Mouse (Mus musculus): ENCODE results near the gene Dpm3. TPM values are rescaled to one million over a fixed set of nuclear protein-coding genes. Genes with fewer than 3 reads are reported as not detected.

Gene Dpm3
- total and polyA plus RNA-seq, 3 experiments, result 13.5 to 178 (median 47.7) TPM

DNA sequence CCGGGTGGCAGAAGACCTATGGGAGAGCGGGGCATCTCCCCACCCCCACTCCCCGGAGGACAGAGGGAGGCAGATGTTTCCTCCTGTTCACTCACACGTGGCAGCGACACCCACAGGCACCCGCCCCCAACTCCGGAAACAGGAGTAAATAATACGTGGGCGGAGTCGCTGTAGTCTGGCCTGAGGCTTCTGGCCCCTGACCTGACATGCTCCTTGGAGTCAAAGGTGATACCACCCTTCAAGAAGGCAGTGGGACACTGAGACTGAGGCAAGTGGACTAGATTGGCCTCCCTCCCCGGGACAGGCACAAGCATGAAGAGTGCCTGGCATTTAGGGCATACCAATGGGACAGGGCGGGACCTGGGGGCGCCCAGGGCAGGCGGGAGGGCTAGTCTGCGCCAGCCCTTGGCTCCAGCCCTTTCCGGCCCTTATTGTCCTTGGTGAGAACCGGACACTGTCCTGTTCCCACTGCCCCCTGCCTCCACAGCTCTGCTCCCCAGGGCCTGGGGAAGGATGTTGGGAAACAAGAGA, 7.7 kb upstream of the Dpm3 start:
- Histone ChIP-seq H3K27me3 (ENCODE audit: insufficient read depth, low read length) (peaks cover 33% of the 10 kb centered on the region), H3K36me3 (replicated peaks) (peaks cover 28% of the 10 kb centered on the region), H3K4me3 (ENCODE audit: low read depth, low read length) (peak overlapping the region; percentile 58; the same call in 1 of the 2 replicates), H3K9me3 (replicated peaks) (no peaks in the 10 kb centered on the region), H3K4me1 (ENCODE audit: insufficient read depth, low read depth, low read length) (peaks cover 50% of the 10 kb centered on the region)
- DNase-seq (ENCODE audit: low spot score), result peak; percentile 73
- peak; percentile 32 for ATAC-seq (ENCODE audit: extremely low read depth, insufficient number of reproducible peaks, low FRiP score, poor library complexity, severe bottlenecking)
- TF ChIP-seq GATA2 (IDR thresholded peaks at IDR 0.05; ENCODE audit: borderline replicate concordance, low read depth, low read length) (no peak), CTCF (IDR thresholded peaks at IDR 0.05; ENCODE audit: low read depth, low read length) (no peak), TAL1 (conservative IDR thresholded peaks at IDR 0.05; ENCODE audit: low read depth, low read length) (no peak), GATA1 (IDR thresholded peaks at IDR 0.05; ENCODE audit: borderline replicate concordance, low read length) (no peak), POLR2AphosphoS5 (IDR thresholded peaks at IDR 0.05; ENCODE audit: insufficient replicate concordance, low read depth, low read length) (no peak)

- Histone ChIP-seq H3K36me3 (replicated peaks) (peaks cover under 1% of the 10 kb centered on the region), H3K4me1 (ENCODE audit: insufficient read depth, low read depth, low read length) (peaks cover 23% of the 10 kb centered on the region), H3K9me3 (replicated peaks) (no peaks in the 10 kb centered on the region), H3K4me3 (ENCODE audit: low read depth, low read length) (no peak overlapping the region), H3K27me3 (ENCODE audit: insufficient read depth, low read length) (peaks cover 63% of the 10 kb centered on the region)
- TF ChIP-seq GATA1 (IDR thresholded peaks at IDR 0.05; ENCODE audit: borderline replicate concordance, low read length) (no peak), GATA2 (IDR thresholded peaks at IDR 0.05; ENCODE audit: borderline replicate concordance, low read depth, low read length) (no peak), POLR2AphosphoS5 (IDR thresholded peaks at IDR 0.05; ENCODE audit: insufficient replicate concordance, low read depth, low read length) (no peak), TAL1 (conservative IDR thresholded peaks at IDR 0.05; ENCODE audit: low read depth, low read length) (no peak)
- no peak for DNase-seq (ENCODE audit: low spot score)
- no peak for ATAC-seq (ENCODE audit: extremely low read depth, insufficient number of reproducible peaks, low FRiP score, poor library complexity, severe bottlenecking)
Measured at GRCm38 (mm10) chr3:89254994-89255393, 4.2 kb upstream of the Dpm3 start.

- Histone ChIP-seq H3K4me1 (ENCODE audit: insufficient read depth, low read depth, low read length) (peaks cover 13% of the 10 kb centered on the region), H3K4me3 (ENCODE audit: low read depth, low read length) (no peak overlapping the region), H3K27me3 (ENCODE audit: insufficient read depth, low read length) (peaks cover 67% of the 10 kb centered on the region), H3K36me3 (replicated peaks) (no peaks in the 10 kb centered on the region), H3K9me3 (replicated peaks) (no peaks in the 10 kb centered on the region)
- TF ChIP-seq CTCF (IDR thresholded peaks at IDR 0.05; ENCODE audit: low read depth, low read length) (no peak), GATA1 (IDR thresholded peaks at IDR 0.05; ENCODE audit: borderline replicate concordance, low read length) (no peak), GATA2 (IDR thresholded peaks at IDR 0.05; ENCODE audit: borderline replicate concordance, low read depth, low read length) (no peak), TAL1 (conservative IDR thresholded peaks at IDR 0.05; ENCODE audit: low read depth, low read length) (no peak), POLR2AphosphoS5 (IDR thresholded peaks at IDR 0.05; ENCODE audit: insufficient replicate concordance, low read depth, low read length) (no peak)
- no peak for DNase-seq (ENCODE audit: low spot score)
- no peak for ATAC-seq (ENCODE audit: extremely low read depth, insufficient number of reproducible peaks, low FRiP score, poor library complexity, severe bottlenecking)
Measured at GRCm38 (mm10) chr3:89256177-89256576, 3.0 kb upstream of the Dpm3 start.

- no peak overlapping the region for H3K4me3 ChIP-seq (ENCODE audit: low read depth, low read length)
- no peak for DNase-seq (ENCODE audit: low spot score)
- ATAC-seq (ENCODE audit: extremely low read depth, insufficient number of reproducible peaks, low FRiP score, poor library complexity, severe bottlenecking), result no peak
- no peaks in the 10 kb centered on the region for H3K36me3 ChIP-seq (replicated peaks)
- 0 out of 2 replicates have a peak, but pooled peaks cover 2% of the 10 kb centered on the region for H3K4me1 ChIP-seq (ENCODE audit: insufficient read depth, low read depth, low read length)
- TF ChIP-seq GATA1 (IDR thresholded peaks at IDR 0.05; ENCODE audit: borderline replicate concordance, low read length) (no peak), CTCF (IDR thresholded peaks at IDR 0.05; ENCODE audit: low read depth, low read length) (no peak), POLR2AphosphoS5 (IDR thresholded peaks at IDR 0.05; ENCODE audit: insufficient replicate concordance, low read depth, low read length) (no peak), GATA2 (IDR thresholded peaks at IDR 0.05; ENCODE audit: borderline replicate concordance, low read depth, low read length) (no peak), TAL1 (conservative IDR thresholded peaks at IDR 0.05; ENCODE audit: low read depth, low read length) (no peak)
- H3K9me3 ChIP-seq (replicated peaks), result no peaks in the 10 kb centered on the region
- peaks cover 55% of the 10 kb centered on the region for H3K27me3 ChIP-seq (ENCODE audit: insufficient read depth, low read length)
Measured at GRCm38 (mm10) chr3:89260211-89260610, 1.1 kb downstream of the Dpm3 start.

DNA sequence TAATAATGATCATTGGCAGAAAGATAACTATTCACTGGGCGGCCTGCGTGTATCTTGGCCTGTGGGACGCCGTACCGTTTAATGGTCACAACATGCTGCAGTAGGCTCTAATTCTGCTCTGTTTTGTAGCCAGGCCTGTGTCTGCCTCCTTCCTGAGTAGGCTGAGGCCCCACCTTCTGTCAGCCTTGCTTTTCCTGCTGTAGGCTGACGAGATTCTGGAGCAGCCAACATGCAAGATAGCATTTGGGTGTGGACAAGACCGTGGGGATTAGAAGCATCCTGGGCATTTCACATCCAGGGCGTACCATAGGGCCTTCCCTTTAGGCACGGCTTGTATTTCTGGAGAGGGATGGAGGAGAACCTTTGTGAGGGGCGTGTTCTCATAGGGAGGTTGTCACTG, 3.3 kb downstream of the Dpm3 start:
- DNase-seq (ENCODE audit: low spot score) (no peak), ATAC-seq (ENCODE audit: extremely low read depth, insufficient number of reproducible peaks, low FRiP score, poor library complexity, severe bottlenecking) (no peak)
- H3K9me3 ChIP-seq (replicated peaks), result no peaks in the 10 kb centered on the region
- H3K4me1 ChIP-seq (ENCODE audit: insufficient read depth, low read depth, low read length), result peaks cover 8% of the 10 kb centered on the region
- peaks cover 53% of the 10 kb centered on the region for H3K27me3 ChIP-seq (ENCODE audit: insufficient read depth, low read length)
- TF ChIP-seq GATA2 (IDR thresholded peaks at IDR 0.05; ENCODE audit: borderline replicate concordance, low read depth, low read length) (no peak), TAL1 (conservative IDR thresholded peaks at IDR 0.05; ENCODE audit: low read depth, low read length) (no peak), POLR2AphosphoS5 (IDR thresholded peaks at IDR 0.05; ENCODE audit: insufficient replicate concordance, low read depth, low read length) (no peak)
- H3K36me3 ChIP-seq (replicated peaks), result no peaks in the 10 kb centered on the region
- no peak overlapping the region for H3K4me3 ChIP-seq (ENCODE audit: low read depth, low read length)

GRCm38 (mm10) chr3:89266439-89266893, 7.3 kb downstream of the Dpm3 start:
- TF ChIP-seq GATA2 (IDR thresholded peaks at IDR 0.05; ENCODE audit: borderline replicate concordance, low read depth, low read length), result no peak
- no peak for TF ChIP-seq CTCF (IDR thresholded peaks at IDR 0.05; ENCODE audit: low read depth, low read length)
- no peak for TF ChIP-seq TAL1 (conservative IDR thresholded peaks at IDR 0.05; ENCODE audit: low read depth, low read length)
- no peak for TF ChIP-seq GATA1 (IDR thresholded peaks at IDR 0.05; ENCODE audit: borderline replicate concordance, low read length)
- TF ChIP-seq POLR2AphosphoS5 (IDR thresholded peaks at IDR 0.05; ENCODE audit: insufficient replicate concordance, low read depth, low read length), result no peak
- ATAC-seq (ENCODE audit: extremely low read depth, insufficient number of reproducible peaks, low FRiP score, poor library complexity, severe bottlenecking) (peak; percentile 75), DNase-seq (ENCODE audit: low spot score) (peak; percentile 62)
- Histone ChIP-seq H3K9me3 (replicated peaks) (no peaks in the 10 kb centered on the region), H3K36me3 (replicated peaks) (peaks cover 12% of the 10 kb centered on the region), H3K4me1 (ENCODE audit: insufficient read depth, low read depth, low read length) (peaks cover 8% of the 10 kb centered on the region), H3K4me3 (ENCODE audit: low read depth, low read length) (peak overlapping the region; percentile 82), H3K27me3 (ENCODE audit: insufficient read depth, low read length) (peaks cover 34% of the 10 kb centered on the region)
